Mouse (Mus musculus): ENCODE measurements around the gene Slc46a1.

Gene Slc46a1

GRCm38 (mm10) chr11:78465568-78466180 is at the start of gene Slc46a1:
Gene Slc46a1, plus strand, starts transcription at chr11:78465697.
- peak; percentile 81 to 86 for DNase-seq

GRCm38 (mm10) chr11:78416854-78417253 is 48.6 kb upstream of the Slc46a1 start:
- no peak for DNase-seq

- DNase-seq, result no peak
Observed at GRCm38 (mm10) chr11:78420263-78420889, 45.1 kb upstream of the Slc46a1 start.

- DNase-seq, result peak in 1 of 2 experiments; percentile 38
Observed at GRCm38 (mm10) chr11:78421201-78422009, 44.1 kb upstream of the Slc46a1 start.

- no peak for DNase-seq
Observed at GRCm38 (mm10) chr11:78422055-78422819, 43.3 kb upstream of the Slc46a1 start, which contains the start of gene Slc13a2. Gene Slc13a2, minus strand, starts transcription at chr11:78422217.

- no peak for DNase-seq
Observed at GRCm38 (mm10) chr11:78424352-78424751, 41.1 kb upstream of the Slc46a1 start.

- no peak for DNase-seq
Observed at GRCm38 (mm10) chr11:78425572-78425971, 39.9 kb upstream of the Slc46a1 start.

- no peak for DNase-seq
Observed at GRCm38 (mm10) chr11:78427655-78428054, 37.8 kb upstream of the Slc46a1 start.

- DNase-seq, result no peak
Observed at GRCm38 (mm10) chr11:78428309-78428708, 37.2 kb upstream of the Slc46a1 start.

GRCm38 (mm10) chr11:78430195-78430878 is 35.2 kb upstream of the Slc46a1 start:
- DNase-seq, result no peak

- DNase-seq, result no peak
Observed at GRCm38 (mm10) chr11:78431176-78431575, 34.3 kb upstream of the Slc46a1 start.

GRCm38 (mm10) chr11:78434052-78434451 is 31.4 kb upstream of the Slc46a1 start:
- DNase-seq, result no peak

GRCm38 (mm10) chr11:78435776-78436349 is 29.6 kb upstream of the Slc46a1 start:
- DNase-seq, result peak; percentile 53 to 69

- no peak for DNase-seq
Observed at GRCm38 (mm10) chr11:78437182-78437581, 28.3 kb upstream of the Slc46a1 start.

GRCm38 (mm10) chr11:78438399-78438930 is 27.0 kb upstream of the Slc46a1 start:
- no peak for DNase-seq

- peak in 1 of 2 experiments; percentile 47 for DNase-seq
Observed at GRCm38 (mm10) chr11:78443115-78443514, 22.4 kb upstream of the Slc46a1 start.

- no peak for DNase-seq
Observed at GRCm38 (mm10) chr11:78447168-78447567, 18.3 kb upstream of the Slc46a1 start.

- no peak for DNase-seq
Observed at GRCm38 (mm10) chr11:78448242-78448641, 17.3 kb upstream of the Slc46a1 start.

- DNase-seq, result no peak
Observed at GRCm38 (mm10) chr11:78450337-78450736, 15.2 kb upstream of the Slc46a1 start.

GRCm38 (mm10) chr11:78453675-78454074 is 11.8 kb upstream of the Slc46a1 start:
- DNase-seq, result peak; percentile 64 to 67

GRCm38 (mm10) chr11:78454276-78454675 is 11.2 kb upstream of the Slc46a1 start:
- DNase-seq, result no peak

- DNase-seq, result peak; percentile 29 to 32
Observed at GRCm38 (mm10) chr11:78455308-78455707, 10.2 kb upstream of the Slc46a1 start.
